Mouse (Mus musculus) E14TG2a.4 (cell line): ENCODE data around the gene Pigq.

ENCODE experiments used
- CTCF ChIP-seq: conservative IDR thresholded peaks from 2 replicates; pipeline ENCODE4 v1.5.1; 2014; ENCODE audit warnings: low read length
- POU5F1 ChIP-seq: IDR thresholded peaks from 2 replicates; pipeline ENCODE4 v1.6.1; 2014; ENCODE audit warnings: low read length, borderline replicate concordance

GRCm38 (mm10) chr17:25970954-25971707, 26.4 kb upstream of the Pigq start:
- no peak for TF ChIP-seq CTCF
- no peak for TF ChIP-seq POU5F1
